Mouse (Mus musculus): ENCODE data around the gene Tmigd3. TPM values are rescaled to one million over a fixed set of nuclear protein-coding genes. Genes with fewer than 3 reads are reported as not detected.

The Tmigd3 gene
- total and polyA plus RNA-seq, 3 experiments = 0.27 to 0.36 TPM; not detected in 1

- Histone ChIP-seq H3K9ac (ENCODE audit: control insufficient read depth, low read depth, low read length, poor library complexity, severe bottlenecking) (0 out of 2 replicates have a peak overlapping the region, but pooled peaks have one; percentile 13), H3K79me2 (ENCODE audit: control insufficient read depth, insufficient read depth, low read length, poor library complexity) (no peaks in the 10 kb centered on the region), H3K36me3 (ENCODE audit: control insufficient read depth in 1 of 2, insufficient read depth in 2 of 2, low read length in 2 of 2) (peaks cover 0 to 19% of the 10 kb centered on the region in 2 experiments; a peak in 2 of 4 replicates), H3K27ac (ENCODE audit: control insufficient read depth, low read depth, low read length) (peak overlapping the region; percentile 17), H3K9me3 (replicated peaks; ENCODE audit: insufficient read depth, low read length) (no peaks in the 10 kb centered on the region), H3K27me3 (ENCODE audit: control insufficient read depth in 1 of 2, insufficient read depth in 2 of 2, low read length in 2 of 2) (no peaks in the 10 kb centered on the region), H3K4me3 (ENCODE audit: control insufficient read depth in 1 of 2, insufficient read depth in 1 of 2, low read depth in 2 of 2, low read length in 2 of 2) (no peak overlapping the region), H3K4me1 (ENCODE audit: control insufficient read depth in 1 of 2, insufficient read depth in 2 of 2, low read length in 2 of 2) (peaks cover 6 to 33% of the 10 kb centered on the region in 2 experiments)
- TF ChIP-seq SMC3 (IDR thresholded peaks at IDR 0.05; ENCODE audit: low read depth, low read length) (peak; percentile 23), SIN3A (IDR thresholded peaks at IDR 0.05; ENCODE audit: low read length) (peak; percentile 27; the same call in 1 of the 2 replicates), HCFC1 (IDR thresholded peaks at IDR 0.05; ENCODE audit: low read depth, low read length) (no peak), ZNF384 (IDR thresholded peaks at IDR 0.05; ENCODE audit: low read depth, low read length) (peak; percentile 80), EP300 (IDR thresholded peaks at IDR 0.05; ENCODE audit: low read depth in 1 of 2, low read length in 2 of 2) (peak; percentile 26 to 32; a peak in 3 of 4 replicates), ETS1 (IDR thresholded peaks at IDR 0.05; ENCODE audit: low read depth, low read length) (peak; percentile 21; the same call in 1 of the 2 replicates), MXI1 (IDR thresholded peaks at IDR 0.05; ENCODE audit: low read depth, low read length) (no peak)
- peak; percentile 86 for DNase-seq (ENCODE audit: low read depth, low spot score)
These were observed 27.6 kb downstream of the Tmigd3 start for GRCm38 (mm10) chr3:105898325-105898724.

- Histone ChIP-seq H3K27ac (ENCODE audit: control insufficient read depth, low read depth, low read length) (no peak overlapping the region), H3K27me3 (ENCODE audit: control insufficient read depth in 1 of 2, insufficient read depth in 2 of 2, low read length in 2 of 2) (no peaks in the 10 kb centered on the region), H3K4me1 (ENCODE audit: control insufficient read depth in 1 of 2, insufficient read depth in 2 of 2, low read length in 2 of 2) (peaks cover 3 to 32% of the 10 kb centered on the region in 2 experiments), H3K9me3 (replicated peaks; ENCODE audit: insufficient read depth, low read length) (no peaks in the 10 kb centered on the region), H3K36me3 (ENCODE audit: control insufficient read depth in 1 of 2, insufficient read depth in 2 of 2, low read length in 2 of 2) (peaks cover 0 to 19% of the 10 kb centered on the region in 2 experiments; a peak in 2 of 4 replicates), H3K9ac (ENCODE audit: control insufficient read depth, low read depth, low read length, poor library complexity, severe bottlenecking) (no peak overlapping the region), H3K79me2 (ENCODE audit: control insufficient read depth, insufficient read depth, low read length, poor library complexity) (no peaks in the 10 kb centered on the region), H3K4me3 (ENCODE audit: control insufficient read depth in 1 of 2, insufficient read depth in 1 of 2, low read depth in 2 of 2, low read length in 2 of 2) (no peak overlapping the region)
- DNase-seq (ENCODE audit: low read depth, low spot score) = no peak
- TF ChIP-seq RAD21 (IDR thresholded peaks at IDR 0.05; ENCODE audit: low read depth, low read length) = no peak
- TF ChIP-seq POLR2AphosphoS2 (IDR thresholded peaks at IDR 0.05; ENCODE audit: low read length) = no peak
- TF ChIP-seq MEF2A (IDR thresholded peaks at IDR 0.05; ENCODE audit: extremely low read depth, insufficient replicate concordance, low read depth, low read length, poor library complexity, severe bottlenecking) = no peak
- TF ChIP-seq BHLHE40 (IDR thresholded peaks at IDR 0.05; ENCODE audit: borderline replicate concordance, low read depth, low read length) = no peak
These were observed 28.2 kb downstream of the Tmigd3 start for GRCm38 (mm10) chr3:105898861-105899260.

GRCm38 (mm10) chr3:105899394-105900147, 28.9 kb downstream of the Tmigd3 start:
- Histone ChIP-seq H3K4me3 (ENCODE audit: control insufficient read depth in 1 of 2, insufficient read depth in 1 of 2, low read depth in 2 of 2, low read length in 2 of 2) (no peak overlapping the region), H3K4me1 (ENCODE audit: control insufficient read depth in 1 of 2, insufficient read depth in 2 of 2, low read length in 2 of 2) (peaks cover 3 to 33% of the 10 kb centered on the region in 2 experiments), H3K9ac (ENCODE audit: control insufficient read depth, low read depth, low read length, poor library complexity, severe bottlenecking) (peak overlapping the region; percentile 23; the same call in 1 of the 2 replicates), H3K27me3 (ENCODE audit: control insufficient read depth in 1 of 2, insufficient read depth in 2 of 2, low read length in 2 of 2) (no peaks in the 10 kb centered on the region), H3K79me2 (ENCODE audit: control insufficient read depth, insufficient read depth, low read length, poor library complexity) (no peaks in the 10 kb centered on the region), H3K9me3 (replicated peaks; ENCODE audit: insufficient read depth, low read length) (no peaks in the 10 kb centered on the region), H3K27ac (ENCODE audit: control insufficient read depth, low read depth, low read length) (no peak overlapping the region), H3K36me3 (ENCODE audit: control insufficient read depth in 1 of 2, insufficient read depth in 2 of 2, low read length in 2 of 2) (peaks cover 0 to 20% of the 10 kb centered on the region in 2 experiments; a peak in 2 of 4 replicates)
- DNase-seq (ENCODE audit: low read depth, low spot score) = peak; percentile 92
- TF ChIP-seq MXI1 (IDR thresholded peaks at IDR 0.05; ENCODE audit: low read depth, low read length) (peak; percentile 34; the same call in 1 of the 2 replicates), USF1 (IDR thresholded peaks at IDR 0.05; ENCODE audit: low read depth, low read length) (no peak), MAZ (IDR thresholded peaks at IDR 0.05; ENCODE audit: low read depth, low read length) (no peak), ZC3H11A (IDR thresholded peaks at IDR 0.05; ENCODE audit: low read depth, low read length) (peak; percentile 94), CTCF (IDR thresholded peaks at IDR 0.05 in 2 of 3, conservative IDR thresholded peaks at IDR 0.05 in 1 of 3; ENCODE audit: control insufficient read depth in 1 of 3, insufficient read depth in 1 of 3, low read depth in 2 of 3, low read length in 3 of 3, poor library complexity in 1 of 3, severe bottlenecking in 1 of 3) (peak; percentile 85 to 98 (median 96)), HCFC1 (IDR thresholded peaks at IDR 0.05; ENCODE audit: low read depth, low read length) (0 out of 2 replicates have a peak, but pooled peaks have one; percentile 27), CHD2 (IDR thresholded peaks at IDR 0.05; ENCODE audit: low read length) (no peak), RAD21 (IDR thresholded peaks at IDR 0.05; ENCODE audit: low read depth, low read length) (peak; percentile 99), KAT2A (conservative IDR thresholded peaks at IDR 0.05; ENCODE audit: low read depth, low read length) (no peak), POLR2AphosphoS5 (IDR thresholded peaks at IDR 0.05; ENCODE audit: borderline replicate concordance, low read depth, low read length) (no peak), SMC3 (IDR thresholded peaks at IDR 0.05; ENCODE audit: low read depth, low read length) (peak; percentile 98), E2F4 (IDR thresholded peaks at IDR 0.05; ENCODE audit: borderline replicate concordance, low read depth, low read length) (no peak), ZKSCAN1 (IDR thresholded peaks at IDR 0.05; ENCODE audit: low read depth, low read length) (no peak), SIN3A (IDR thresholded peaks at IDR 0.05; ENCODE audit: low read length) (peak; percentile 52; the same call in 1 of the 2 replicates), POLR2AphosphoS2 (IDR thresholded peaks at IDR 0.05; ENCODE audit: low read length) (no peak), ZNF384 (IDR thresholded peaks at IDR 0.05; ENCODE audit: low read depth, low read length) (no peak), UBTF (IDR thresholded peaks at IDR 0.05; ENCODE audit: borderline replicate concordance, insufficient read depth, low read depth, low read length) (no peak), EP300 (IDR thresholded peaks at IDR 0.05; ENCODE audit: low read depth in 1 of 2, low read length in 2 of 2) (no peak)
